Mouse (Mus musculus): ENCODE measurements around the gene Gm9495. TPM values are rescaled to one million over a fixed set of nuclear protein-coding genes. Genes with fewer than 3 reads are reported as not detected.

The Gm9495 gene
- under 1 TPM in 1 of 2 experiments, not detected in 1; 0.18 TPM for total RNA-seq (2023)

GRCm38 (mm10) chr8:69453465-69453864 is at the start of gene Gm9495:
TSS of gene Gm9495 (minus strand) at chr8:69453565.

Other genes with a start within 250 kb of the Gm9495 start
- 1 to 10 TPM; 4.2 to 4.4 TPM for gene Zfp930, start 244.5 kb downstream of the Gm9495 start, total RNA-seq (2023)
- 1 to 10 TPM; 1.2 to 2.6 TPM for gene D130040H23Rik, start 182.5 kb downstream of the Gm9495 start, total RNA-seq (2023)
- gene Gm7697, start 69.4 kb upstream of the Gm9495 start, total RNA-seq (2023) = not detected
- 10 to 100 TPM; 23.3 to 27.1 TPM for gene Zfp868, start 172.0 kb upstream of the Gm9495 start, total RNA-seq (2023)
- under 1 TPM; 0.09 to 0.15 TPM for gene Zfp964, start 200.9 kb upstream of the Gm9495 start, total RNA-seq (2023)

Data from neutrophil, adult 59 days (primary cell).